Mouse (Mus musculus): Measurements from ENCODE around the gene Acsf2.

GRCm38 (mm10) chr11:94539761-94540160, 61.9 kb downstream of the Acsf2 start:
- TF ChIP-seq POLR2A (IDR thresholded peaks at IDR 0.05; ENCODE audit: insufficient read depth, low read length) = no peak
- TF ChIP-seq CTCF (IDR thresholded peaks at IDR 0.05; ENCODE audit: low read depth, low read length) = no peak
- no peak for TF ChIP-seq EP300 (IDR thresholded peaks at IDR 0.05; ENCODE audit: insufficient read depth, low read depth, low read length)
